Mouse (Mus musculus) liver, embryonic 11.5 days (tissue): ENCODE measurements around the gene Dnajb3. TPM values are rescaled to one million over a fixed set of nuclear protein-coding genes. Genes with fewer than 3 reads are reported as not detected.

ENCODE experiments used
- ATAC-seq: fragments of 200-750 bp; cut with Nextera tagmentation; replicated peaks from 2 replicates; pipeline ENCODE4 v1.8.0; 2017; ENCODE audit warnings: moderate number of reproducible peaks, mild to moderate bottlenecking, moderate TSS enrichment, moderate library complexity; ENCODE audit not compliant: low FRiP score
- DNase-seq: peaks from one replicate; pipeline ENCODE4 v3.0.0-alpha.2; 2017; ENCODE audit warnings: low spot score
- H3K27ac ChIP-seq: fragments of 300-500 bp; sonication (generic); 2 replicates; pipeline ENCODE4 v1.5.1; 2014; ENCODE audit warnings: mild to moderate bottlenecking, low read depth, low read length, control low read depth
- H3K27me3 ChIP-seq: fragments of 300-500 bp; sonication (generic); replicated peaks from 2 replicates; pipeline ENCODE4 v1.6.1; 2014; ENCODE audit warnings: low read length, mixed read lengths; ENCODE audit not compliant: control insufficient read depth, insufficient read depth
- H3K36me3 ChIP-seq: fragments of 300-500 bp; sonication (generic); 2 replicates; pipeline ENCODE4 v1.6.1; 2014; ENCODE audit warnings: mild to moderate bottlenecking, low read length, moderate library complexity, mixed read lengths; ENCODE audit not compliant: control insufficient read depth, insufficient read depth
- H3K4me1 ChIP-seq: fragments of 300-500 bp; sonication (generic); replicated peaks from 2 replicates; pipeline ENCODE4 v1.6.1; 2014; ENCODE audit warnings: low read length, mixed read lengths; ENCODE audit not compliant: control insufficient read depth, insufficient read depth
- H3K4me2 ChIP-seq: fragments of 300-500 bp; sonication (generic); 2 replicates; pipeline ENCODE4 v1.6.1; 2014; ENCODE audit warnings: mild to moderate bottlenecking, control low read depth, moderate library complexity
- H3K4me3 ChIP-seq: fragments of 300-500 bp; sonication (generic); 2 replicates; pipeline ENCODE4 v1.5.1; 2014; ENCODE audit warnings: low read depth, low read length, control low read depth
- H3K9ac ChIP-seq: fragments of 300-500 bp; sonication (generic); 2 replicates; pipeline ENCODE4 v1.6.1; 2014; ENCODE audit warnings: low read depth, low read length, control low read depth
- H3K9me3 ChIP-seq: fragments of 300-500 bp; sonication (generic); 2 replicates; pipeline ENCODE4 v1.6.1; 2016; ENCODE audit warnings: low read length, inconsistent platforms, mixed read lengths; ENCODE audit not compliant: control insufficient read depth
- WGBS: fragments of 180-500 bp; shearing (Covaris S2); extraction: QIAGEN DNeasy Blood & Tissue Kit; methylation state at CpG from one replicate; pipeline ENCODE4 v1.1.7; 2014; 5-methylcytosine and 5-hydroxymethylcytosine counted together
- polyA plus RNA-seq: library from polyadenylated mRNA; unstranded; fragments of >200 nt; fragmentation: Nextera tagmentation; extraction: Ambion mirVana; gene quantifications from 2 replicates; pipeline ENCODE4 v1.2.1, GENCODE M21; 2014

Gene Dnajb3
- polyA plus RNA-seq = 7.9 and 10.4 TPM in 2 replicates

DNA sequence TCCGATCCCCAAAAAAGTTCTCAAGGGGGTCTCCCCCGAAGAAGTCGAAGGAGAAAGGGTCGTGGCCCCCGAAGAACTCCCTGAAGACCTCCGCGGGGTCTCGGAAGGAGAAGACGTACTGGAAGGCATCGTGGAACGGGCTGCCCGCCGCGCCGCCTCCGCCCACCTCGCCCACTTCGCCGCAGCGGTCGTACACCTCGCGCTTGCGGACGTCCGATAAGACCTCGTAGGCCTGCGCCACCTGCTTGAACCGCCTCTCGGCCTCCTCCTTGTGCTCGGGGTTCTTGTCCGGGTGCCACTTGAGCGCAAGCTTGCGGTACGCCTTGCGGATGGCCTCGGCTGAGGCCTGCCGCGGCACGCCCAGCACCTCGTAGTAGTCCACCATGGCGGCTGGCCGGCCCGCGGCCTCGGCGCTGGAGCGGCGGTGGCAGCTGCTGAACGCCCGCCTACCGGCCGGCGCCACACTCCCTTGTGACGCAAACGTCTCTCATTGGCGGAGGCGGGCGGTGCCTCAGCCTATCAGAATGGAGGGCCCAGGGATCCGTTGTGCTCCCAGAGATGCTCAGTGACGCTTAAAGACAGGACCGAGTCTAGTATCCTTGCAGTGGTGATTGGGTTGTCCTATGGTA, at the start of gene Dnajb3:
Gene Dnajb3 (minus strand): TSS at position 489 of the 629 bp plus-strand sequence.
- Histone ChIP-seq H3K27ac (peak within 1 kb of the TSS; percentile 83), H3K4me1 (peaks cover 3% of the 10 kb centered on the region; the same call in 1 of the 2 replicates), H3K36me3 (no peaks in the 10 kb centered on the region), H3K9me3 (no peaks in the 10 kb centered on the region; the same call in 1 of the 2 replicates), H3K4me3 (peak within 1 kb of the TSS; percentile 56), H3K27me3 (no peaks in the 10 kb centered on the region), H3K4me2 (peak within 1 kb of the TSS; percentile 77), H3K9ac (peak within 1 kb of the TSS; percentile 76)
- DNase-seq (peak; percentile 82), ATAC-seq (peak; percentile 88)
- 6% methylated on average over 62 of the region's 62 CpGs for WGBS

DNA sequence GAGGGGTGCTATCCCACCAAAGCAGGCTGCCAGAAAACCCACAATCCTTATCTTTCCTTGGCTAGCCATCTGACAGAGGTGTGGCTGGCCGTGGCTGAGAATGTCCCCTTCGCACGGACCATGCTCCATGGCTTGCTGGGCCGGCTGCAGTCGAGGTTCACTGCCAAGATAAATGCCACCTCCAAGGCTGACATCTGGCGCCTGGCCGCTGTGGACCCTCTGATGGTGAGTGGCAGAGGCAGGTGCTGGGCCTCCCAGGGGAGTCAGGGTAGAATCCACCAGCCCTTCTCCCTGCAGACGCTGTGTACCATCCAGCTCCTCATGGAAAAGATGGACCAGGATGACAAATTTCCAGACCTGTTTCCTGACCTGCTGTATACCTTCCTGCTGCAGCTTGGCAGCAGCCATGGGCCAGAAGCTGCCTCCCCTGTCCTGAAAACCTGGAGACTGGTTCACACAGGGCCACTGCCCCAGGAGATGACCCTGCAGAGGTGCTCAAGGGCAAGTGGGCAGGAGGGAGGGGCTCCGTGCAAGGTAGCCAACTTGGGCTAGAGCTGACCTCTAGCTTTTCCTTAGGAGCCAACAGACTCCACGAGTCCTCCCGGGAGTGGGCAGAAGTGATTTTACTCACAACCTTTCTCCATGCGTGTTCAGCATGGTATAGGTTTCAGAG, 49.3 kb upstream of the Dnajb3 start:
- peaks cover 62% of the 10 kb centered on the region for H3K9me3 ChIP-seq
- no peak overlapping the region for H3K4me3 ChIP-seq
- no peak overlapping the region for H3K9ac ChIP-seq
- no peak for ATAC-seq
- no peak overlapping the region for H3K4me2 ChIP-seq
- H3K27ac ChIP-seq = no peak overlapping the region
- no peak for DNase-seq
- no peaks in the 10 kb centered on the region for H3K36me3 ChIP-seq
- WGBS = 79% methylated on average over 12 of the region's 12 CpGs
- H3K4me1 ChIP-seq = peaks cover 8% of the 10 kb centered on the region
- no peaks in the 10 kb centered on the region for H3K27me3 ChIP-seq

DNA sequence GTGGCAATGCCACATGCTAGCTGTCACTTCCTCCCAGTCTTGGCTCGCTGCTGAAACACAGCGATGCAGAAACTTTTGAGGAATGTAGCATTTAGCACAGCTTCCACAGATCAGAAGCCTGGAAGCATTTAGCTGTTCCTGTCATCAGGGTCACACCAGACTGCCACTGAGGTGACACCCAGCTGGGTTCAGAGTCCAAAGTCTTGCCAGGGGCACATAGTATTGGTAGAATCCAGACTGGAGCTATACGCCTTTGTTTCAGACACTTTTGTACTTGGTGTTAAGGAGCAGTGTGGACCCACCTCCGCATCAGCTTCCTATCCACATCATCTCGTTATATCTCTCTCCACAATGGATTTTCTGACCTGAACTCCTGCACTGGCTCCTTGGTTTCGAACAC, 48.0 kb upstream of the Dnajb3 start:
- Histone ChIP-seq H3K36me3 (no peaks in the 10 kb centered on the region), H3K27ac (no peak overlapping the region), H3K27me3 (no peaks in the 10 kb centered on the region), H3K9ac (no peak overlapping the region), H3K4me3 (no peak overlapping the region), H3K4me2 (no peak overlapping the region), H3K4me1 (no peaks in the 10 kb centered on the region), H3K9me3 (peaks cover 76% of the 10 kb centered on the region)
- 69% methylated on average over 6 of the region's 6 CpGs for WGBS
- no peak for DNase-seq
- ATAC-seq = no peak

DNA sequence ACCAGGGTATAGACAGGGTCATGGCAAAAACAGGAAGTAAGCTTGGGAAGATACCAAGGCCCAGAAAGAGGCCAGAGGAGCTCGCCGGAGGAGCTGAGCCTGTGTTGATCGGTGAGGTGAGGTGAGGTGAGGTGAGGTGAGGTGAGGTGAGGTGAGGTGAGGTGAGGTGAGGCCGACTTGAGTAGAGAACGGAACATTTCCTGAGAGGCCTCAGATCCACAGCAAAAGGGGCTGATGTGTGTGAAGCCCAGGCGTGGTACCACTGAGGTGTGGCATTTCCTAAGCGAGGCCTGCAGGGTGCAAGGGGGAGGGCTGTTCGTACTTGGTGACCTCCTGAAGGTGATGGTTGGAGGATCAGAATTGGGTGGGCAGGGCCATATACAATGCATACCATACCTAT, 47.5 kb upstream of the Dnajb3 start:
- DNase-seq (no peak), ATAC-seq (no peak)
- H3K9ac ChIP-seq = no peak overlapping the region
- no peak overlapping the region for H3K4me3 ChIP-seq
- WGBS = 69% methylated on average over 8 of the region's 8 CpGs
- no peak overlapping the region for H3K27ac ChIP-seq
- H3K27me3 ChIP-seq = no peaks in the 10 kb centered on the region
- H3K36me3 ChIP-seq = no peaks in the 10 kb centered on the region
- H3K4me2 ChIP-seq = no peak overlapping the region
- peaks cover 80% of the 10 kb centered on the region for H3K9me3 ChIP-seq
- H3K4me1 ChIP-seq = no peaks in the 10 kb centered on the region

DNA sequence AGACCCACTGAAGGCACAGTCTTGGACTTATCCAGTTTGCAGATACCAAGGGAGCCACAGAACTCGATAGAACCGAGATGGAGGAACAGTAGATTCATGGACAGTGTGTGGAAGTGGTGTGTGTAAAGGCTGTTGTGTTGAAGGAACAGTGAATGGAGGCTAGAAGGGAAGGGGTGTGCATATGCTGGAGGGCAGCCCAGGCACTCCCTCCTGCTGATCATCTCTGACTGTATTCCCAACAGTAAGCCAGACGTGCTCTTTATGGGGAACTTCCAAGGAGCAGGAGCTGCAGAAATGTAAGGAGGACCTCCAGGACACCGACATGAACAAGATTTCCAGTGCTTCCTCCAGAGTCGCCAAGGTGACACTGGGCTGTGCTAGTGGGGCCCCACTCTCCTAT, 44.4 kb upstream of the Dnajb3 start:
- no peaks in the 10 kb centered on the region for H3K36me3 ChIP-seq
- ATAC-seq (no peak), DNase-seq (no peak)
- H3K9me3 ChIP-seq = peaks cover 86% of the 10 kb centered on the region
- H3K4me3 ChIP-seq = no peak overlapping the region
- H3K27me3 ChIP-seq = no peaks in the 10 kb centered on the region
- H3K4me1 ChIP-seq = no peaks in the 10 kb centered on the region
- no peak overlapping the region for H3K9ac ChIP-seq
- no peak overlapping the region for H3K27ac ChIP-seq
- 77% methylated on average over 5 of the region's 5 CpGs for WGBS
- H3K4me2 ChIP-seq = no peak overlapping the region

DNA sequence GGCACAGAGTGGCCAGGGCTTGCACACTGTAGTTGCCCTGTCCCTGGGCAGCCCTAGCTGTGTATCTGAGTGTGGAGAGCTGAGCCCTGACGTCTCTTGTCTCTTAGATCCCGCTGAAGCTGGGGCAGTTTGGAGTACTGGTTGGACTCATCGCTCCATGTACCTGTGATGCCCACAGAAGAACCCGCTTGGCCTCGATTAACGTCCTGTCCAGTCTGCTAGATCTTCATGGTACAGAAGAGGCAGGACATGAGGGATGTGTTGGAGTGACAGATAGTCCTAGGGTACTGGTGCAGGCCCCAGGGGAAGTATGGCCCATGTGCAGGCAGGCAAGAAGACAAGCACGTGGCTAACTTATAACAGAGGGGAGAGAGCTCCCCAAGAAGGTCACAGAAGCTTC, 44.0 kb upstream of the Dnajb3 start:
- H3K36me3 ChIP-seq = no peaks in the 10 kb centered on the region
- ATAC-seq (no peak), DNase-seq (no peak)
- no peaks in the 10 kb centered on the region for H3K27me3 ChIP-seq
- H3K9ac ChIP-seq = no peak overlapping the region
- H3K27ac ChIP-seq = no peak overlapping the region
- WGBS = 77% methylated on average over 7 of the region's 7 CpGs
- peaks cover 86% of the 10 kb centered on the region for H3K9me3 ChIP-seq
- no peaks in the 10 kb centered on the region for H3K4me1 ChIP-seq
- no peak overlapping the region for H3K4me2 ChIP-seq
- no peak overlapping the region for H3K4me3 ChIP-seq

DNA sequence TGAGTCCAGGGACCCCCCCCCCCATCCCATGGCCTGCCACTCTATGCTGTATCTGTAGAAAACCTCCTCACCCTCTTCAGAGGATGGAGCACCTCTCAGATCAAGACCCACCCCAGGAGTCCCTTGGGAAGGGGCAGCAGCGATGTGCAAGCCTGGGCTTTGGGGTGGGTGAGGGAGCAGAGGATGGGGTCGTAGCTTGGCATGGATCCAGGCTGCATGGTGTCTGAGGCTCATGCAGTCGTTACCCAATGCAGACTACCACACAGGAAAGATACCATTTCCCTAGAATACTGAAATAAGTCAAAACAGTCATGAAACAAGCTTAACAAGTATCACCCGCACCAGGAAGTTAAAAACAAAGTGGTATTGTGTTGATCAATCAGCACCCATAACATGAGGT, 43.1 kb upstream of the Dnajb3 start:
- 67% methylated on average over 4 of the region's 4 CpGs for WGBS

DNA sequence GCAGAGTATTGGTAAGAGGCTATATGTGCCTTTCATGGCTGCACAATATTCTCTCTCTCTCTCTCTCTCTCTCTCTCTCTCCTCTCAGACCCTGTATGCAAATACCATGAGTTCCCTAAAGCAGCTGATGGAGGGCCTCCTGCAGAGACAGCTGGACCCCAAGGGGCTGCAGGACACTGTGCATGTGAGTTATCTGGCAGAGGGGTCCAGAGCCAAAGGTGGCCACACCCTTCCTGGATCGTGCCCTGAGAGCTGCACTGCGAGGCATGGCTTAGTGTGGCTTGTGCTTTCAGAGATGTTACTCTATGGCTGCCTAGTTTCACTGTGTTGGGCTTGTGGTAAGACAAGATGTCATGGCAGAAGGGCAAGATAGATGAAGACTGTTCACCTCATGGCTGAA, 42.1 kb upstream of the Dnajb3 start:
- H3K4me3 ChIP-seq = no peak overlapping the region

More for the DNA sequence above, 43.1 kb upstream of the Dnajb3 start:
- Histone ChIP-seq H3K36me3 (no peaks in the 10 kb centered on the region), H3K4me1 (no peaks in the 10 kb centered on the region), H3K4me2 (no peak overlapping the region), H3K9ac (no peak overlapping the region), H3K27ac (no peak overlapping the region), H3K4me3 (no peak overlapping the region), H3K27me3 (no peaks in the 10 kb centered on the region), H3K9me3 (peaks cover 93% of the 10 kb centered on the region)
- no peak for DNase-seq
- ATAC-seq = no peak

DNA sequence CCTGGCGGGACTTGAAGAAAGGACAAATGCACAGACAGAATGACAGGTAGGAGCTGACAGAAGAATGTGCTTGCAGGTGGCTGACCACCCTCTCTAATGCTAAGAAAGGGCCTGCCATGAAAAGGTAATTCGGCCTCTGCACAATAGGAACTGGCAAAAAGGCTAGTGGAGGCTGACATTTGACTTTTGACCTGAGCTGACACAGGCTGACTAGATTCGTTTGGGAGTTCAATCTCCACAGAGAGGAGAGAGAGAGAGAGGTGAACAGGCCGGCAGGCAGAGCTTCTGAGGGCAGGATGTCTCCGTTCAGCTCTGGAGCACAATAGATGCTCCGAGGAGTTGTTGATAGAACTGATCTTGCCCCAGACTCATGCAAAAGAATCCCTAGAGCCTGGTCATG, 40.8 kb upstream of the Dnajb3 start:
- Histone ChIP-seq H3K36me3 (no peaks in the 10 kb centered on the region), H3K9me3 (peaks cover 91% of the 10 kb centered on the region), H3K27ac (no peak overlapping the region), H3K9ac (no peak overlapping the region), H3K4me1 (no peaks in the 10 kb centered on the region), H3K27me3 (no peaks in the 10 kb centered on the region), H3K4me3 (no peak overlapping the region), H3K4me2 (no peak overlapping the region)
- no peak for DNase-seq
- ATAC-seq = no peak
- 47% methylated on average over 6 of the region's 6 CpGs for WGBS

More for the DNA sequence above, 42.1 kb upstream of the Dnajb3 start:
- ATAC-seq (no peak), DNase-seq (no peak)
- H3K27me3 ChIP-seq = no peaks in the 10 kb centered on the region
- H3K4me2 ChIP-seq = no peak overlapping the region
- H3K36me3 ChIP-seq = no peaks in the 10 kb centered on the region
- peaks cover 95% of the 10 kb centered on the region for H3K9me3 ChIP-seq
- no peak overlapping the region for H3K9ac ChIP-seq
- 43% methylated on average over 2 of the region's 2 CpGs for WGBS
- no peak overlapping the region for H3K27ac ChIP-seq
- H3K4me1 ChIP-seq = no peaks in the 10 kb centered on the region
